Mouse (Mus musculus): Measurements from ENCODE around the gene Grm1. TPM values are rescaled to one million over a fixed set of nuclear protein-coding genes. Genes with fewer than 3 reads are reported as not detected.

Grm1 gene
- polyA plus RNA-seq, 1 experiment = not detected

Other genes starting within 250 kb of the Grm1 start
- gene Shprh, start 67.1 kb upstream of the Grm1 start, polyA plus RNA-seq (2012; rRNA removed) = 1.2 and 2.2 TPM in 2 replicates
- 2.2 and 2.6 TPM in 2 replicates for gene Fbxo30, start 199.0 kb upstream of the Grm1 start, polyA plus RNA-seq (2012; rRNA removed)